Mouse (Mus musculus): ENCODE results near the gene Eif3c. TPM values are rescaled to one million over a fixed set of nuclear protein-coding genes. Genes with fewer than 3 reads are reported as not detected.
A peak's percentile ranks its signal among the peaks of the same experiment; 100 is the strongest.

Eif3c gene
- total RNA-seq, 2 experiments from 2014 or later = 174 to 190 TPM

- TF ChIP-seq CTCF (conservative IDR thresholded peaks at IDR 0.05) = no peak
- DNase-seq (ENCODE audit: low spot score in 2 of 2) = peak; percentile 92 to 94
- H3K27ac ChIP-seq = peak overlapping the region; percentile 98
- peak overlapping the region; percentile 100 for H3K4me3 ChIP-seq
Measured at GRCm38 (mm10) chr7:126502023-126502741, 64.0 kb downstream of the Eif3c start.

GRCm38 (mm10) chr7:126501684-126502022, 64.6 kb downstream of the Eif3c start:
- no peak for TF ChIP-seq CTCF (conservative IDR thresholded peaks at IDR 0.05)
- Histone ChIP-seq H3K27ac (peak overlapping the region; percentile 98), H3K4me3 (peak overlapping the region; percentile 100)
- no peak for DNase-seq (ENCODE audit: low spot score in 2 of 2)

GRCm38 (mm10) chr7:126499416-126499815, 66.8 kb downstream of the Eif3c start:
- DNase-seq (ENCODE audit: low spot score in 2 of 2) = no peak
- H3K4me3 ChIP-seq = no peak overlapping the region
- no peak for TF ChIP-seq CTCF (conservative IDR thresholded peaks at IDR 0.05)

GRCm38 (mm10) chr7:126497966-126498365, 68.2 kb downstream of the Eif3c start:
- DNase-seq (ENCODE audit: low spot score in 2 of 2) = no peak
- no peak for TF ChIP-seq CTCF (conservative IDR thresholded peaks at IDR 0.05)
- Histone ChIP-seq H3K4me3 (no peak overlapping the region), H3K27ac (no peak overlapping the region)

More at GRCm38 (mm10) chr7:126499416-126499815, 66.8 kb downstream of the Eif3c start:
- H3K27ac ChIP-seq = no peak overlapping the region

- Histone ChIP-seq H3K27ac (no peak overlapping the region), H3K4me3 (no peak overlapping the region)
- TF ChIP-seq CTCF (conservative IDR thresholded peaks at IDR 0.05) = no peak
- DNase-seq (ENCODE audit: low spot score in 2 of 2) = no peak
Measured at GRCm38 (mm10) chr7:126496475-126496874, 69.7 kb downstream of the Eif3c start.

Small RNAs within 50 kb of the gene (microRNA-seq; reads per million reads assigned to microRNA genes)
- 4.4 to 6.1 reads per million in 2 experiments for gene Mir7059

Other genes with a start within 250 kb of the Eif3c start
- gene Lat, start 196.8 kb downstream of the Eif3c start, total RNA-seq (2021) = 1 to 10 TPM in 1 of 2 experiments, under 1 TPM in 1; 0.98 to 1.2 TPM
- 10 to 100 TPM; 86.5 to 91.0 TPM for gene Spns1, start 189.0 kb downstream of the Eif3c start, total RNA-seq (2021)
- 1 to 10 TPM; 7.0 to 7.6 TPM for gene Nfatc2ip, start 169.7 kb downstream of the Eif3c start, total RNA-seq (2021)
- gene Cd19, start 151.5 kb downstream of the Eif3c start, total RNA-seq (2021) = not detected
- gene Rabep2, start 137.7 kb downstream of the Eif3c start, total RNA-seq (2021) = 10 to 100 TPM; 13.5 to 14.7 TPM
- gene Atp2a1, start 103.3 kb downstream of the Eif3c start, total RNA-seq (2021) = under 1 TPM; 0.81 to 0.84 TPM
- 10 to 100 TPM; 69.1 to 70.1 TPM for gene Sh2b1, start 91.0 kb downstream of the Eif3c start, total RNA-seq (2021)
- gene Tufm, start 79.0 kb downstream of the Eif3c start, total RNA-seq (2021) = 10 to 100 TPM; 81.9 to 86.7 TPM
- gene Atxn2l, start 63.0 kb downstream of the Eif3c start, total RNA-seq (2021) = 100 to 1,000 TPM; 132 to 133 TPM
- under 1 TPM; 0.37 to 0.44 TPM for gene Apobr, start 18.5 kb upstream of the Eif3c start, total RNA-seq (2021)
- 10 to 100 TPM; 28.4 to 36.4 TPM for gene Cln3, start 19.4 kb upstream of the Eif3c start, total RNA-seq (2021)
- gene Il27, start 28.5 kb upstream of the Eif3c start, total RNA-seq (2021) = not detected
- gene Nupr1, start 64.5 kb upstream of the Eif3c start, total RNA-seq (2021) = 10 to 100 TPM; 10.3 to 12.2 TPM
- 10 to 100 TPM; 27.8 to 28.4 TPM for gene Sgf29, start 82.9 kb upstream of the Eif3c start, total RNA-seq (2021)
- gene Sult1a1, start 110.0 kb upstream of the Eif3c start, total RNA-seq (2021) = 1 to 10 TPM; 9.1 to 9.4 TPM
- gene Bola2, start 129.0 kb upstream of the Eif3c start, total RNA-seq (2021) = 100 to 1,000 TPM; 103 to 112 TPM
- gene Slx1b, start 129.4 kb upstream of the Eif3c start, total RNA-seq (2021) = 10 to 100 TPM; 18.9 to 22.3 TPM
- gene Coro1a, start 141.4 kb upstream of the Eif3c start, total RNA-seq (2021) = 100 to 1,000 TPM; 130 to 135 TPM
- gene Mapk3, start 193.2 kb upstream of the Eif3c start, total RNA-seq (2021) = 100 to 1,000 TPM; 170 to 175 TPM
- gene Gdpd3, start 199.9 kb upstream of the Eif3c start, total RNA-seq (2021) = 1 to 10 TPM; 3.1 to 7.0 TPM
- 100 to 1,000 TPM; 283 to 289 TPM for gene Ypel3, start 210.5 kb upstream of the Eif3c start, total RNA-seq (2021)
- gene Tbx6, start 215.1 kb upstream of the Eif3c start, total RNA-seq (2021) = 1 to 10 TPM in 1 of 2 experiments, under 1 TPM in 1; 0.54 to 1.0 TPM
- 10 to 100 TPM; 50.2 to 54.9 TPM for gene Ppp4c, start 226.1 kb upstream of the Eif3c start, total RNA-seq (2021)
- 10 to 100 TPM; 73.8 to 74.7 TPM for gene Fam57b, start 231.3 kb upstream of the Eif3c start, total RNA-seq (2021)